Mouse (Mus musculus) intestine, embryonic 14.5 days (tissue): ENCODE measurements at regions not wholly inside any gene's neighbourhood (a gene's known extent, or its start where the extent isn't known, plus 50 kb on each side); places are given as distances from the start of the nearest gene placed in this dataset.

ENCODE experiments used
- ATAC-seq: fragments of 200-750 bp; cut with Nextera tagmentation; replicated peaks from 2 replicates; pipeline ENCODE4 v1.8.0; 2017; ENCODE audit warnings: low read depth, moderate number of reproducible peaks, moderate TSS enrichment, moderate library complexity; ENCODE audit not compliant: low FRiP score, low TSS enrichment
- DNase-seq: peaks from one replicate; pipeline ENCODE4 v3.0.0-alpha.2; 2018; ENCODE audit warnings: low spot score
- H3K27ac ChIP-seq: fragments of 300-500 bp; sonication (generic); 2 replicates; pipeline ENCODE4 v1.5.1; 2014; ENCODE audit warnings: low read depth, mild to moderate bottlenecking, control low read depth
- H3K27me3 ChIP-seq: fragments of 300-500 bp; sonication (generic); replicated peaks from 2 replicates; pipeline ENCODE4 v1.6.1; 2014; ENCODE audit warnings: low read length, control low read depth; ENCODE audit not compliant: control insufficient read depth, insufficient read depth
- H3K36me3 ChIP-seq: fragments of 300-500 bp; sonication (generic); 2 replicates; pipeline ENCODE4 v1.6.1; 2014; ENCODE audit warnings: low read length, control low read depth; ENCODE audit not compliant: control insufficient read depth, insufficient read depth
- H3K4me1 ChIP-seq: fragments of 300-500 bp; sonication (generic); replicated peaks from 2 replicates; pipeline ENCODE4 v1.6.1; 2014; ENCODE audit warnings: low read length, control low read depth, mixed read lengths; ENCODE audit not compliant: control insufficient read depth, insufficient read depth
- H3K4me2 ChIP-seq: fragments of 300-500 bp; sonication (generic); 2 replicates; pipeline ENCODE4 v1.6.1; 2014; ENCODE audit warnings: low read length
- H3K4me3 ChIP-seq: fragments of 300-500 bp; sonication (generic); 2 replicates; pipeline ENCODE4 v1.5.1; 2014; ENCODE audit warnings: low read depth, low read length, control low read depth, mixed read lengths
- H3K9ac ChIP-seq: fragments of 300-500 bp; sonication (generic); 2 replicates; pipeline ENCODE4 v1.6.1; 2014; ENCODE audit warnings: mild to moderate bottlenecking, low read length
- H3K9me3 ChIP-seq: fragments of 300-500 bp; sonication (generic); 2 replicates; pipeline ENCODE4 v1.6.1; 2016; ENCODE audit warnings: low read length, control low read depth; ENCODE audit not compliant: control insufficient read depth
- WGBS: fragments of 180-500 bp; shearing (Covaris S2); extraction: QIAGEN DNeasy Blood & Tissue Kit; methylation state at CpG from one replicate; pipeline ENCODE4 v1.1.7; 2014; 5-methylcytosine and 5-hydroxymethylcytosine counted together

DNA sequence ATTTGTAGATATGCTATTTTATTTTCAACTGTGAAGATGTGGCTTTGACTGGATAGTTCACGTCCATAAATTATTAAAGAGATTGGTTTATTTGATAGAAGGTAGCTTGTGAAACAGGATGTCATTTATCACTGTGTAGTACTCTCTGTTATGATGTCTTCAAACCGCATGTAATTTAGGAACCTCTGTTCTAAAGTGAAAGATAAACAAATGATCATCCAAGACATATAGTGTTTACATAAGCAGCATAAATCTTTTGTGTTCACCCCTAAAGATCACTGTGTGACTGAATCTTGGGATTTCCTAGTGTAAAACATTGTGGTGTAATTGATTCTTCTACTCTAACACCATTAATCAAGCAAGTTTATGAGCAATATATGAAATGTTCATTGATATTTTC lies 798.8 kb upstream of the Prmt6 start:
- Histone ChIP-seq H3K9me3 (no peaks in the 10 kb centered on the region), H3K36me3 (no peaks in the 10 kb centered on the region), H3K9ac (no peak overlapping the region), H3K27ac (no peak overlapping the region), H3K4me1 (no peaks in the 10 kb centered on the region; the same call in 1 of the 2 replicates), H3K4me3 (no peak overlapping the region), H3K4me2 (no peak overlapping the region), H3K27me3 (no peaks in the 10 kb centered on the region)
- no peak for DNase-seq
- ATAC-seq: no peak
- 26% methylated on average over 2 of the region's 2 CpGs for WGBS
